Mouse (Mus musculus): ENCODE data around the gene Gm10840.

Gm10840 gene

DNA sequence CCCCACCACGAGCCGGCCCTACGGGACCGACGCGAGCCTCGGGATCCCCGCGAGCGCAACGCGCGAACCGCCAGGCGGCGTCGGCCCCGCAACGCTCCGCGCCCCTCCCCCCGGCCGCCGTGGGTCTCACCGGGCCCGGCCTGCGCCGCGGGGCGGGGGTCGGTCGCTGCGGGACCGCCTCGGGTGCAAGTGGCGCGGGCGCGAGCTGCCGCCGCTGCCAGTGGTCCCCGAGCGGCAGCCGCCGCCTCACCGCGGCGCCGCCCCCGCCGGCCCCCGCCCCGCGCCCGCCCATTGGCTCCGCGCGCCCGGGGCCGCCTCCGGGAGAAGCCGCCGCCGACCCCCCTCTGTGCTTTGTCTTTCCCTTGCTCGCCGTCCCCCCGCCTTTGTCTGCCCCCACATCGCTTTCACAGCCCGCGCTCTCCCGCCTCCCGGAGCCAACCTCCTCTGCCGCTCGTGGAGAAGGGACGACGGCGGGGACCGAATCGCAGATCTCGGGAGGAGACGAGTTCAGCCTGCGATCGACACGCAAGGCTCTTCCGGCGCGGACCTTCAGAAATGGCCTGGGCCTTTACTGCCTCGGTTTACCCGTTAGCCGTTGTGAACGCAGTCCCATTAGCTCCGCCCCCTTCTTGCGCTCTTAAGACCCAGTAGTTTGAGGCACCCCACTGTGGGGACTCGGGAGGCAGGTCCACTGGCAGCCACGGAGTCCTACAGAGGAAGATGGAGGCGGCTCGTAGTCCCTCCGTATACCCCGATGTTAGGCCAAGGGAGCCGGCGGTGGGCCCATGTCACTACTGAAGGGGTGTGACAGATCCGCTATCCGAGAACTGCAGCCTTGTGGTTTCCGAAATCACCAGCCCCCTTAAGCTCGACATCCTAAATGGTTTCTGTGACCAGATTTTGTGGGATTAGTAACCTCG is 469 bp upstream of the Gm10840 start:
- DNase-seq = peak; percentile 85

- no peak for DNase-seq
These were observed 1.6 kb downstream of the Gm10840 start for GRCm38 (mm10) chr11:106162237-106162636.

- DNase-seq = peak; percentile 32
These were observed 2.9 kb downstream of the Gm10840 start for GRCm38 (mm10) chr11:106163546-106163945.

GRCm38 (mm10) chr11:106164601-106165180 is 4.0 kb downstream of the Gm10840 start:
- DNase-seq = no peak

GRCm38 (mm10) chr11:106167435-106167834 is 6.8 kb downstream of the Gm10840 start:
- DNase-seq = peak; percentile 53

DNA sequence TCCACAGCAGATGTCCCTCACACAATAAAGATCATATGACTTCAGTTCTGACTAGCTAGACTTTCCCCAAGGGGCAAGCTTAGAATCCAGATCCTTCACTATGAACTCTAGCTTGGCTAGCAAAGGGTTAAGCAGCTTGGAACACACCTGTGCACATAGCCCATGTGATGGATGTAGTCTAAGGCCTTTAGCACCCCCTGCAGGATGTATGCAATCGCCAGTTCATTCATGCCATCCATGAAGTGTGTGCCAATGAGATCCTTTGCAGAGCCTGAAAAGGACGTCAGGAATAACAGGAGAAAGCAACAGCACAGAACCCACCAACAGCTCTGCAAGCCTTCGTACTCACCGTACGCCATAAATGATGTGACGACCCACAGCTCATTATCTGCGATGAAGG is 10.2 kb downstream of the Gm10840 start:
- DNase-seq = peak; percentile 83

DNA sequence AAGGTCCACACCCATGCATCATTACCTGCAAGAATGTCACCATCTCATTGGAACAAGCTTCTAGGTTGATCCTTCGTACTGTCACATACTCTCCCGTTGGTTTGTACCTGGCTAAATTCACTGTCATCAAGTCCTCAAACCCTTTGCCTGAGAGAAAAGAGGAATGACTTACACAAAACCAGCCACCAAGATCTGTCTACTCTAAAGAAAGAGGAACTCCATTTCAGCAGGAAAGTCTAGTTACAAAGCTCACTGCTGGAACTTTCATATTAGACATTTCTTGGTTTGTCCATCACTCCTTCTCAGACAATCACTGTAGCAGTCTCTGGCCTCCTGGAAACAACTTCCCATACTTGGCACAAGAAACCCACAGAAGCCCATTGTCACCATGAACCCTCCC is 12.6 kb downstream of the Gm10840 start:
- no peak for DNase-seq

DNA sequence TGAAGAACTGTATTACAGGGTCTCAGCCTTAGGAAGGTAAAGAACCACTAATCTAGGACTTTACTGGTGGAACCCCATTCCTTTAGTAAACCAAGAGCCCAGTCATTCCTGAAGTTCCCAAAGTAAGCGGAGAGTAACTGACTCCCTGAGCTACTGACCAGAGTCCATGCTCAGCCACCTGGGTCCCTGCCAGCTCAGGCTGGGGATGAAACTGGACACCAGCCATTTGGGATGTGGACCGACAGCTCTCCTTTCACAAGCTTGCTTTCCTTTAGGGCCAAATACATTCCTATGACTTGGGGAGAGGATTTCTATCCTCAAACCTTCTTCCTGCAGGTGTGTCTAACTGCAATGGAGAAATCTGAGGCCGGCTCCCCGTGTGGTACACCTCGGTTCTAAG is 13.7 kb downstream of the Gm10840 start:
- DNase-seq = no peak

- no peak for DNase-seq
These were observed 14.4 kb downstream of the Gm10840 start for GRCm38 (mm10) chr11:106175081-106175480.

DNA sequence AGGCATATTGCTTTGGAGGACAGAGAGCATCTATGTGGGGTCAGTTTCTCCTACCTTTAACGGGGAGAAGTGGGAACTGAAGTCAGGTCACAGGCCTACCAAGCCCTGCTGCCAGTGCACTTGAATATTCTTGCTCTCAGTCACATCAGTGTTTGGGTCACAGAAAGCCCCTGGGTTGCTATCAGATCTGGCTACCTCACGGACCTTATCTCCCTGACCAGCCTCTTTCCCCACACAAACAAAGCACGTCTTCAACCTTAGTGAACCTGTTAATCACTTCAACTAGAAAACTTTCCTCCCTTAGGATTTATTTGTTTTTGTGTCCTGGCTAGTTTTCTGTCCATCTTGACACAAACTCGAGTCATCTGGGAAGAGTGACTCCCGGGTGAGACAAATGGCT is 15.7 kb downstream of the Gm10840 start:
- DNase-seq = no peak

GRCm38 (mm10) chr11:106178036-106178782 is 17.6 kb downstream of the Gm10840 start:
- no peak for DNase-seq

GRCm38 (mm10) chr11:106179711-106180448 is 19.2 kb downstream of the Gm10840 start:
- DNase-seq = no peak

GRCm38 (mm10) chr11:106180449-106180801 is 19.8 kb downstream of the Gm10840 start:
- no peak for DNase-seq

DNA sequence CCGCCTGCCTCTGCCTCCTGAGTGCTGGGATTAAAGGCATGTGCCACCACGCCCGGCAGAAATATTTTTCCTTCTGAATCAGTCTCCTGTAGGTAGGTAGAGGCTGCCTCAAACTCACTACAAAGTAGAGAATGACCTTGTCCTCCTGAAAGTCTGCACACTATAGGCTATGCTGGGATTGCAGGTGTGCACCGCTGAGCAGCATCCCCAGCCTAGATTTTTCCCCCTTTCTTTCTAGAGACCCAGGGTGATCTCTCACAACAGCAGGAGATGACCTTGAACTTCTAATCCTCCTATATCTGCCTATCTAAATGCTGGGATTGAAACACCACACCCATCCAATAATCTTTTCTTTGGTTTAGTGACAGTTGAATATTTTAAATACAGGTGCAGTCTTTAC is 26.7 kb downstream of the Gm10840 start:
- no peak for DNase-seq

DNA sequence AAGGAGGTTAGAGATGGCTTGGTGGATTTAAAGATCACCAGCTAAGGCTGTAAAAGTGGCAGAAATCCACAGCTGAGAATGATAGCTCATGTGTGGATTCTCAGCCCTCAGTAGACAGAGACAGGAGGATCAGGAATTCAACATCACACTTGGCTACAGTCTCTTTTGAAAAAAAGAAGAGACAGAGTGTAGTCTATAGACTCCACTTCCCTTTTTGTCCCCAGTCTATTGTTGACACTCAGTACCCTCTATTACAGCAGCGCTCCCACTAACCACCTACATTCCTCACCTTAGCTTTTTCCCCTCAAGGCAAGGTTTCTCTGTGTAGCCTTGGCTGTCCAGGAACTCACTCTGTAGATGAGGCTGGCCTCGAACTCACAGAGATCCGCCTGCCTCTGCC is 31.1 kb downstream of the Gm10840 start:
- no peak for DNase-seq

GRCm38 (mm10) chr11:106192241-106192640 is 31.6 kb downstream of the Gm10840 start:
- DNase-seq = no peak

DNA sequence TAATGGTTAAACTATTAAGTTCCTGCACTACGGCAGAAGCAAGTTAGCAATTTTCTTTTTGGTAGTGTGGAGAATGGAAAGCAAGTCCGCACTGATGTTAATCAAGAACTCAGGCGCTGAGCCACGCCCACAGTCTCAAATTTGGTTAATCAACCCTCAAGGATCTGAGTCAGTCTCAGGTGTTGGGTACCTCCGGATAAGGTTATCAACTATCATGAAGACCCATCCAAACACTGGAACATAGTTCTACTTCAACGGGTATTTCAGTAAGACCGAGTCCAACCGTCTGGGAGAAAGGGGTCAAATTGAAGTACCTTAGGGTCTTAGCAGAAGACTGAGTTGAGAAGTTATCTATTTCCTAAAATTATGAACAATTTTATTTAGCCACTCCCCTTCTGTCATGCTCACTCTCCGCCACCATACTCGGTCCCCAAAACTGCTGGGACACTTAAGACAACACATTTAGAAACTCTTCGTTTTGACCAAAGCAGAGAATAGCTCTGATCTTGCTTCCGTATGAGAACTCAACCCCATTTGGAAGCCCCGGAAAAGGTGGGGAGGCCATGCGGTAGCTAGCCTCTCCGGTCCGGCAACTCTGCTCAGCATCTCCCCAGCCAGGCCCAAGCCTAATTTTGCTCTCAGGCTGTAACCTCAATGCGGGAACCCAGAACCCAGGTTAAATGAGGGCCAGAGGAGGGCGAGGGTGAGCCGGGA is 32.2 kb downstream of the Gm10840 start:
- DNase-seq = peak; percentile 46

DNA sequence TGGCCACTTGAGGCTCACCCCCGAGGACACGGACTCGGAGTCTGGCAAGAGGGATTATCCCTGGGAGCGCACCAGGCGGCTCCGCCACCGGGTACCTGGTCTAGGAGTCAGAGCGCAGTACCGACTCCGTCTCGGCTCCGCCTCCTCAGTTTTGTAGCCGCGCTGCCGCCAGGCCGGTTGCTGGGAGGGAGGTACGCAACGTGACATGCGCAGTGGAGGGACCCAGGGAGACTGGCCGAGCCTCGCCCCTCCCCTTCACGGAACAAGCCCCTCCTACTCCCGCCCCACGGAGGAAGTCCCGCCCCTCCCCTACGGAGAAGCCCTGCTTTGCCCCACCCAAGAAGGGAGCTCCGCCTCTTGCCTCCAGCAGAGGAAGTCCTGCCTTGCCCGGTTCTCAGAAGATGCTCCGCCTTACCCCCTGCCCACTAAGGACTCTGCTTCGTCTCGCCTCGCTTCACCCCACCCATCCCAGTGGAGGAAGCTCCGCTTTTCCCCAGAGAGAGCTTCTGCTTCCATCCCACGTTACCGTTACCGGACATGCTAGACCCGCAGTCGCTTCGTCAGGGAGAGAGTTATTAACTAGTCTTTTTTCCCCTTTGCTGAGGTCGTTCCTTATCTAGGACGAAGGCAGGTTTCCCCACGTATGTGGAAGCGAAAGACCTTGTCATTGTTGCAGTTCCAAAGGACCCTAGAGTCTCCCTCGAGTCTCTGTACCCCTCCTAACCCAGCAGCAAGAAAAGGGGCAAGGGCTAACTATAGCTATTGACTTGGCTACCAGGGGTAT is 32.9 kb downstream of the Gm10840 start:
- peak; percentile 98 for DNase-seq

- no peak for DNase-seq
These were observed 33.5 kb downstream of the Gm10840 start for GRCm38 (mm10) chr11:106194155-106194541.

GRCm38 (mm10) chr11:106194891-106195290 is 34.2 kb downstream of the Gm10840 start:
- no peak for DNase-seq

DNA sequence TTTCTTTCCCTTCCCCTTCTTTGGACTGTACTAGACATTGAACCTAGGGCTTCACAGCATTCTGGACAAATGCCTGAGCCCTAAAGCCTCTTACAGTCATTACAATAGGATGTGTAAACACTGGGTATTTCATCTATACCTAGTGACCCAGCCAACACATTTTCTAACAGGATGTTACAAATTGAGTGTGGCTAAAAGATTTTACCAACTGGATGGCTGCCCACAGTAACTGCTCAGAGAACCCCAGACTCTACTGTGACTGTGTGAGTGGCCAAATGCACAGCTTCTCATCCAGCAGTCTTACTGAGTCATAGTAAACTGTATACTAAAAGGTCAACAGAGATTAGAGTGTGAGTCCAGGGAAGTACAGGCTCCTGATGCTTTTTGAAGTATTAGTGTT is 34.7 kb downstream of the Gm10840 start:
- DNase-seq = no peak

GRCm38 (mm10) chr11:106198277-106198676 is 37.6 kb downstream of the Gm10840 start:
- no peak for DNase-seq

Measured in lung, postnatal 36 days (tissue).